Mouse (Mus musculus) kidney, adult 2 months (tissue): ENCODE data around the gene Azin2. TPM values are rescaled to one million over a fixed set of nuclear protein-coding genes. Genes with fewer than 3 reads are reported as not detected.

Experiments
- DNase-seq: peaks from one replicate; pipeline ENCODE4 v3.0.0; 2021
- H3K27ac ChIP-seq: fragments of 200-500 bp; 2 replicates; pipeline ENCODE4 v1.5.1; 2012; ENCODE audit warnings: low read depth, low read length, control low read depth, inconsistent platforms; ENCODE audit not compliant: insufficient read depth
- H3K27me3 ChIP-seq: fragments of 200-500 bp; replicated peaks from 2 replicates; pipeline ENCODE4 v1.6.1; 2012; ENCODE audit warnings: mild to moderate bottlenecking, moderate library complexity, low read length, inconsistent platforms; ENCODE audit not compliant: control insufficient read depth, insufficient read depth
- H3K36me3 ChIP-seq: fragments of 200-500 bp; 2 replicates; pipeline ENCODE4 v1.6.1; 2012; ENCODE audit warnings: mild to moderate bottlenecking, moderate library complexity, low read length, inconsistent platforms; ENCODE audit not compliant: control insufficient read depth, insufficient read depth
- H3K4me1 ChIP-seq: fragments of 200-500 bp; 2 replicates; pipeline ENCODE4 v1.6.1; 2011; ENCODE audit warnings: low read length; ENCODE audit not compliant: control insufficient read depth, insufficient read depth
- H3K4me3 ChIP-seq: fragments of 200-500 bp; 2 replicates; pipeline ENCODE4 v1.5.1; 2011; ENCODE audit warnings: mild to moderate bottlenecking, low read depth, low read length, control low read depth; ENCODE audit not compliant: insufficient read depth
- CTCF ChIP-seq: fragments of 200-500 bp; conservative IDR thresholded peaks from 2 replicates; pipeline ENCODE4 v1.5.1; 2011; ENCODE audit warnings: low read depth, mild to moderate bottlenecking, control low read depth, low read length, moderate library complexity, mixed read lengths; ENCODE audit not compliant: insufficient read depth, insufficient read length
- POLR2A ChIP-seq: fragments of 200-500 bp; IDR thresholded peaks from one replicate; pipeline ENCODE4 v1.6.1; 2011; ENCODE audit warnings: low read depth, low read length, control low read depth
- WGBS: fragments of 180-500 bp; shearing (Covaris S2); methylation state at CpG from one replicate; pipeline ENCODE4 v1.1.7; 2018; 5-methylcytosine and 5-hydroxymethylcytosine counted together
- polyA plus RNA-seq: library from polyadenylated mRNA; depleted of rRNA; stranded (reverse); fragments of >200 nt; gene quantifications from 2 replicates; pipeline ENCODE4 v1.2.3, GENCODE M21; 2012; rRNA removed

Azin2 gene
- polyA plus RNA-seq, 1 experiment: 14.0 TPM

- Histone ChIP-seq H3K4me1 (no peaks in the 10 kb centered on the region; the same call in 1 of the 2 replicates), H3K27ac (no peak overlapping the region), H3K36me3 (no peaks in the 10 kb centered on the region), H3K27me3 (no peaks in the 10 kb centered on the region), H3K4me3 (peak overlapping the region; percentile 78)
- WGBS: 1% methylated on average over 94 of the region's 94 CpGs
- peak; percentile 48 for DNase-seq
- TF ChIP-seq CTCF (no peak), POLR2A (no peak)
Measured at GRCm38 (mm10) chr4:128883801-128884710, 78.2 kb downstream of the Azin2 start.

GRCm38 (mm10) chr4:128883379-128883781 lies 78.9 kb downstream of the Azin2 start, which contains the start of gene Trim62:
Gene Trim62 (plus strand): TSS chr4:128883580.
- H3K36me3 ChIP-seq: no peaks in the 10 kb centered on the region
- DNase-seq: peak; percentile 89
- H3K4me3 ChIP-seq: peak within 1 kb of the TSS; percentile 78
- no peaks in the 10 kb centered on the region for H3K27me3 ChIP-seq
- TF ChIP-seq CTCF: no peak
- TF ChIP-seq POLR2A: no peak
- H3K4me1 ChIP-seq: no peaks in the 10 kb centered on the region; the same call in 1 of the 2 replicates
- WGBS: under 1% methylated on average over 37 of the region's 37 CpGs
- H3K27ac ChIP-seq: no peak within 1 kb of the TSS

Other genes starting within 250 kb of the Azin2 start
- gene A3galt2, start 207.1 kb downstream of the Azin2 start, polyA plus RNA-seq: 0.16 and 0.39 TPM in 2 replicates
- 29.5 and 29.7 TPM in 2 replicates for gene Zfp362, start 156.4 kb downstream of the Azin2 start, polyA plus RNA-seq
- 3.3 and 3.7 TPM in 2 replicates for gene Trim62, start 78.9 kb downstream of the Azin2 start, polyA plus RNA-seq
- 91.4 and 110 TPM in 2 replicates for gene Ak2, start 29.5 kb upstream of the Azin2 start, polyA plus RNA-seq
- gene Rnf19b, start 95.8 kb upstream of the Azin2 start, polyA plus RNA-seq: 28.2 and 30.6 TPM in 2 replicates
- 9.3 and 9.9 TPM in 2 replicates for gene Tmem54, start 143.1 kb upstream of the Azin2 start, polyA plus RNA-seq
- 0.41 and 0.60 TPM in 2 replicates for gene Hpca, start 159.6 kb upstream of the Azin2 start, polyA plus RNA-seq
- gene Fndc5, start 174.6 kb upstream of the Azin2 start, polyA plus RNA-seq: 2.6 and 3.3 TPM in 2 replicates
- gene S100pbp, start 227.3 kb upstream of the Azin2 start, polyA plus RNA-seq: 12.6 and 13.6 TPM in 2 replicates
- 16.3 and 17.4 TPM in 2 replicates for gene Yars, start 227.3 kb upstream of the Azin2 start, polyA plus RNA-seq